Mouse (Mus musculus): ENCODE measurements at regions not wholly inside any gene's neighbourhood (a gene's known extent, or its start where the extent isn't known, plus 50 kb on each side); places are given as distances from the start of the nearest gene placed in this dataset.

- TF ChIP-seq EP300 (IDR thresholded peaks at IDR 0.05; ENCODE audit: low read depth) = no peak
- TF ChIP-seq CTCF (IDR thresholded peaks at IDR 0.05; ENCODE audit: low read depth) = no peak
Observed at GRCm38 (mm10) chr9:61583281-61584072, 211.3 kb downstream of the Tle3 start.
